Mouse (Mus musculus): ENCODE measurements around the gene Usp25. TPM values are rescaled to one million over a fixed set of nuclear protein-coding genes. Genes with fewer than 3 reads are reported as not detected.

Usp25 gene
- total RNA-seq, 1 experiment, result 8.6 TPM

DNA sequence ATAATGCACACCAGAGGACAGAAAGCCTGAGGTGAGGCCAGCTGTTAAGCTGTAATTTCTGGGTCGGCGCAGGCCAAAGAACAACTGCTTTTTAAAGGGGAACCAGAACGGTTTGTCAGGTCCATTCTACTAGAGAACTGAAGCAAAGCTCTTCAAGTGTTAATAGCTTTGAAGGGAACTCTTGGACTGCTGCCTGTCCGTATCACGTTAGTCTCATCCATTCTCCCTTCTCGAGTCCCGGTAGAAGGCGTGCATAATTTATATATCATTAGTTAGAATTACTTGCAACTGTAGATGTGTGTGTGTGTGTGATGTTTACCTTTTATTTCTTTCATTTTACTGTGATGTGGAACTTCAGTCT lies 42.6 kb downstream of the Usp25 start:
- Histone ChIP-seq H3K9ac (ENCODE audit: insufficient read depth, low read depth, low read length, poor library complexity, severe bottlenecking) (no peak overlapping the region), H3K9me3 (ENCODE audit: control insufficient read depth, insufficient read depth, low read depth, low read length) (no peaks in the 10 kb centered on the region), H3K36me3 (ENCODE audit: control insufficient read depth, insufficient read depth, low read length, poor library complexity, severe bottlenecking) (no peaks in the 10 kb centered on the region), H3K27ac (ENCODE audit: insufficient read depth, low read depth, low read length, poor library complexity, severe bottlenecking) (no peak overlapping the region), H3K4me1 (ENCODE audit: control insufficient read depth in 2 of 2, insufficient read depth in 2 of 2, low read length in 2 of 2, poor library complexity in 1 of 2) (peaks cover 0 to 4% of the 10 kb centered on the region in 2 experiments; a peak in 1 of 4 replicates), H3K4me3 (ENCODE audit: insufficient read depth in 1 of 2, low read depth in 1 of 2, low read length in 2 of 2, poor library complexity in 1 of 2, severe bottlenecking in 1 of 2) (no peak overlapping the region)
- TF ChIP-seq CHD2 (IDR thresholded peaks at IDR 0.05; ENCODE audit: low read depth, low read length) (no peak), HCFC1 (IDR thresholded peaks at IDR 0.05; ENCODE audit: borderline replicate concordance, insufficient read depth, low read length) (no peak), MAFK (IDR thresholded peaks at IDR 0.05; ENCODE audit: insufficient read depth, low read depth, low read length) (no peak), ZNF384 (IDR thresholded peaks at IDR 0.05; ENCODE audit: low read depth, low read length) (no peak), ZC3H11A (IDR thresholded peaks at IDR 0.05; ENCODE audit: borderline replicate concordance, low read depth, low read length) (no peak)
- in situ Hi-C loops (cut with MboI; ENCODE audit: low sequenced_read_pairs in 2 of 2, unreplicated experiment in 2 of 2), result no loop called here
- DNase-seq (ENCODE audit: low read depth, low spot score), result no peak

DNA sequence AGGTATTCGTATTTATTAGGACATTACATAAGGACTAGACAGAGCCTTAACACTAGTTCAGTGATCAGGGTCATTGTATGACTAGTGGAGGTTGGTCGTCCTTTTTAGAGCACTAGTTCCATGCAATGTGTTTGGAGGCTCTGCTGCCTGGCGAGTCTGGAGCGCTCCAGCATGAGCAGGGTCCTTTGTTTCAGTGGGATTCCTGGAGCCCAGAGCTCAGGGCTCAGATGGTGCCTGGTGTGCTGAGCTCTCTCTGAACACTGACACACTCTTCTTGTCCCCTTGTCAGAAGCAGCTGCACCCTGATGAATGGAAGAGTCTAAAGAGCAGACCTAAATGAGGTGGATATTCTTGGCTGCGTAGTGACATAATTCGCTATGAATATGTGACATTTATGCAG lies 45.1 kb downstream of the Usp25 start:
- TF ChIP-seq HCFC1 (IDR thresholded peaks at IDR 0.05; ENCODE audit: borderline replicate concordance, insufficient read depth, low read length) (no peak), ZC3H11A (IDR thresholded peaks at IDR 0.05; ENCODE audit: borderline replicate concordance, low read depth, low read length) (no peak), MAFK (IDR thresholded peaks at IDR 0.05; ENCODE audit: insufficient read depth, low read depth, low read length) (no peak), ZNF384 (IDR thresholded peaks at IDR 0.05; ENCODE audit: low read depth, low read length) (no peak), CHD2 (IDR thresholded peaks at IDR 0.05; ENCODE audit: low read depth, low read length) (no peak)
- Histone ChIP-seq H3K9ac (ENCODE audit: insufficient read depth, low read depth, low read length, poor library complexity, severe bottlenecking) (no peak overlapping the region), H3K4me1 (ENCODE audit: control insufficient read depth in 2 of 2, insufficient read depth in 2 of 2, low read length in 2 of 2, poor library complexity in 1 of 2) (peaks cover 0 to 4% of the 10 kb centered on the region in 2 experiments; a peak in 1 of 4 replicates), H3K4me3 (ENCODE audit: insufficient read depth in 1 of 2, low read depth in 1 of 2, low read length in 2 of 2, poor library complexity in 1 of 2, severe bottlenecking in 1 of 2) (no peak overlapping the region), H3K36me3 (ENCODE audit: control insufficient read depth, insufficient read depth, low read length, poor library complexity, severe bottlenecking) (no peaks in the 10 kb centered on the region), H3K9me3 (ENCODE audit: control insufficient read depth, insufficient read depth, low read depth, low read length) (no peaks in the 10 kb centered on the region), H3K27ac (ENCODE audit: insufficient read depth, low read depth, low read length, poor library complexity, severe bottlenecking) (no peak overlapping the region)
- no peak for DNase-seq (ENCODE audit: low read depth, low spot score)
- in situ Hi-C loops (cut with MboI; ENCODE audit: low sequenced_read_pairs in 2 of 2, unreplicated experiment in 2 of 2), result no loop called here

- Histone ChIP-seq H3K27ac (ENCODE audit: insufficient read depth, low read depth, low read length, poor library complexity, severe bottlenecking) (no peak overlapping the region), H3K9ac (ENCODE audit: insufficient read depth, low read depth, low read length, poor library complexity, severe bottlenecking) (no peak overlapping the region), H3K9me3 (ENCODE audit: control insufficient read depth, insufficient read depth, low read depth, low read length) (no peaks in the 10 kb centered on the region), H3K4me1 (ENCODE audit: control insufficient read depth in 2 of 2, insufficient read depth in 2 of 2, low read length in 2 of 2, poor library complexity in 1 of 2) (peaks cover 0 to 4% of the 10 kb centered on the region in 2 experiments; a peak in 1 of 4 replicates), H3K4me3 (ENCODE audit: insufficient read depth in 1 of 2, low read depth in 1 of 2, low read length in 2 of 2, poor library complexity in 1 of 2, severe bottlenecking in 1 of 2) (no peak overlapping the region), H3K36me3 (ENCODE audit: control insufficient read depth, insufficient read depth, low read length, poor library complexity, severe bottlenecking) (no peaks in the 10 kb centered on the region)
- DNase-seq (ENCODE audit: low read depth, low spot score), result peak; percentile 31
- TF ChIP-seq ZC3H11A (IDR thresholded peaks at IDR 0.05; ENCODE audit: borderline replicate concordance, low read depth, low read length), result no peak
- TF ChIP-seq CHD2 (IDR thresholded peaks at IDR 0.05; ENCODE audit: low read depth, low read length), result no peak
- TF ChIP-seq HCFC1 (IDR thresholded peaks at IDR 0.05; ENCODE audit: borderline replicate concordance, insufficient read depth, low read length), result no peak
- TF ChIP-seq ZNF384 (IDR thresholded peaks at IDR 0.05; ENCODE audit: low read depth, low read length), result no peak
- TF ChIP-seq MAFK (IDR thresholded peaks at IDR 0.05; ENCODE audit: insufficient read depth, low read depth, low read length), result no peak
- in situ Hi-C loops (cut with MboI; ENCODE audit: low sequenced_read_pairs in 2 of 2, unreplicated experiment in 2 of 2), result no loop called here
These were observed 46.7 kb downstream of the Usp25 start for GRCm38 (mm10) chr16:77060166-77060565.

GRCm38 (mm10) chr16:77063916-77064315 lies 50.4 kb downstream of the Usp25 start:
- H3K4me3 ChIP-seq (ENCODE audit: insufficient read depth in 1 of 2, low read depth in 1 of 2, low read length in 2 of 2, poor library complexity in 1 of 2, severe bottlenecking in 1 of 2), result no peak overlapping the region
- no peak overlapping the region for H3K9ac ChIP-seq (ENCODE audit: insufficient read depth, low read depth, low read length, poor library complexity, severe bottlenecking)
- no peaks in the 10 kb centered on the region for H3K9me3 ChIP-seq (ENCODE audit: control insufficient read depth, insufficient read depth, low read depth, low read length)
- no peak overlapping the region for H3K27ac ChIP-seq (ENCODE audit: insufficient read depth, low read depth, low read length, poor library complexity, severe bottlenecking)
- in situ Hi-C loops (cut with MboI; ENCODE audit: low sequenced_read_pairs in 2 of 2, unreplicated experiment in 2 of 2), result no loop called here
- no peak for TF ChIP-seq HCFC1 (IDR thresholded peaks at IDR 0.05; ENCODE audit: borderline replicate concordance, insufficient read depth, low read length)
- no peak for TF ChIP-seq CHD2 (IDR thresholded peaks at IDR 0.05; ENCODE audit: low read depth, low read length)
- TF ChIP-seq ZC3H11A (IDR thresholded peaks at IDR 0.05; ENCODE audit: borderline replicate concordance, low read depth, low read length), result no peak
- no peak for TF ChIP-seq MAFK (IDR thresholded peaks at IDR 0.05; ENCODE audit: insufficient read depth, low read depth, low read length)
- no peak for TF ChIP-seq ZNF384 (IDR thresholded peaks at IDR 0.05; ENCODE audit: low read depth, low read length)
- no peaks in the 10 kb centered on the region for H3K36me3 ChIP-seq (ENCODE audit: control insufficient read depth, insufficient read depth, low read length, poor library complexity, severe bottlenecking)
- H3K4me1 ChIP-seq (ENCODE audit: control insufficient read depth in 2 of 2, insufficient read depth in 2 of 2, low read length in 2 of 2, poor library complexity in 1 of 2), result 0 out of 4 replicates have a peak, but pooled peaks cover 0 to 1% of the 10 kb centered on the region in 2 experiments
- DNase-seq (ENCODE audit: low read depth, low spot score), result no peak
